Mouse (Mus musculus) midbrain, embryonic 14.5 days (tissue): Measurements from ENCODE around the gene Dgcr6. TPM values are rescaled to one million over a fixed set of nuclear protein-coding genes. Genes with fewer than 3 reads are reported as not detected.

Experiments used
- ATAC-seq: fragments of 200-750 bp; cut with Nextera tagmentation; 2 replicates; pipeline ENCODE4 v1.8.0; 2017; ENCODE audit warnings: moderate number of reproducible peaks, moderate library complexity; ENCODE audit not compliant: low FRiP score, low TSS enrichment
- DNase-seq: peaks from one replicate; pipeline ENCODE4 v3.0.0-alpha.2; 2015
- H3K27ac ChIP-seq: fragments of 300-500 bp; sonication (generic); replicated peaks from 2 replicates; pipeline ENCODE4 v1.5.1; 2014; ENCODE audit warnings: mild to moderate bottlenecking, low read depth, low read length, moderate library complexity
- H3K27me3 ChIP-seq: fragments of 300-500 bp; sonication (generic); 2 replicates; pipeline ENCODE4 v1.6.1; 2014; ENCODE audit warnings: low read length, control low read depth, mixed read lengths; ENCODE audit not compliant: control insufficient read depth, insufficient read depth
- H3K36me3 ChIP-seq: fragments of 300-500 bp; sonication (generic); 2 replicates; pipeline ENCODE4 v1.6.1; 2014; ENCODE audit warnings: low read length, control low read depth; ENCODE audit not compliant: control insufficient read depth, insufficient read depth
- H3K4me1 ChIP-seq: fragments of 300-500 bp; sonication (generic); 2 replicates; pipeline ENCODE4 v1.6.1; 2014; ENCODE audit warnings: mild to moderate bottlenecking, antibody characterized with exemption, low read length, control low read depth; ENCODE audit not compliant: control insufficient read depth, insufficient read depth
- H3K4me2 ChIP-seq: fragments of 300-500 bp; sonication (generic); 2 replicates; pipeline ENCODE4 v1.6.1; 2014; ENCODE audit warnings: mild to moderate bottlenecking, low read length, moderate library complexity
- H3K4me3 ChIP-seq: fragments of 300-500 bp; sonication (generic); replicated peaks from 2 replicates; pipeline ENCODE4 v1.5.1; 2014; ENCODE audit warnings: low read depth, low read length
- H3K9ac ChIP-seq: fragments of 300-500 bp; sonication (generic); replicated peaks from 2 replicates; pipeline ENCODE4 v1.6.1; 2014; ENCODE audit warnings: mild to moderate bottlenecking, low read length, moderate library complexity
- H3K9me3 ChIP-seq: fragments of 300-500 bp; sonication (generic); 2 replicates; pipeline ENCODE4 v1.6.1; 2016; ENCODE audit warnings: low read length, control low read depth, mixed read lengths; ENCODE audit not compliant: control insufficient read depth
- WGBS: fragments of 180-500 bp; shearing (Covaris S2); extraction: QIAGEN DNeasy Blood & Tissue Kit; methylation state at CpG from one replicate; pipeline ENCODE4 v1.1.7; 2014; 5-methylcytosine and 5-hydroxymethylcytosine counted together
- polyA plus RNA-seq: library from polyadenylated mRNA; unstranded; fragments of >200 nt; fragmentation: Nextera tagmentation; extraction: Ambion mirVana; gene quantifications from 2 replicates; pipeline ENCODE4 v1.2.1, GENCODE M21; 2014

Dgcr6 gene
- polyA plus RNA-seq, 1 experiment from 2014 or later = 157 TPM

- no peaks in the 10 kb centered on the region for H3K9me3 ChIP-seq
- peaks cover 28% of the 10 kb centered on the region for H3K36me3 ChIP-seq
- WGBS = 79% methylated on average over 3 of the region's 3 CpGs
- ATAC-seq = no peak
- no peak for DNase-seq
- no peak overlapping the region for H3K4me2 ChIP-seq
- no peak overlapping the region for H3K4me3 ChIP-seq
- H3K9ac ChIP-seq = no peak overlapping the region
- no peaks in the 10 kb centered on the region for H3K4me1 ChIP-seq
- H3K27ac ChIP-seq = no peak overlapping the region
- no peaks in the 10 kb centered on the region for H3K27me3 ChIP-seq
Measured at GRCm38 (mm10) chr16:18075201-18075600, 22.5 kb downstream of the Dgcr6 start.

- no peak overlapping the region for H3K4me3 ChIP-seq
- no peaks in the 10 kb centered on the region for H3K27me3 ChIP-seq
- 86% methylated on average over 5 of the region's 5 CpGs for WGBS
- no peak overlapping the region for H3K9ac ChIP-seq
- H3K4me2 ChIP-seq = no peak overlapping the region
- no peaks in the 10 kb centered on the region for H3K4me1 ChIP-seq
- no peaks in the 10 kb centered on the region for H3K9me3 ChIP-seq
- ATAC-seq (no peak), DNase-seq (no peak)
- peaks cover 5% of the 10 kb centered on the region; the same call in 1 of the 2 replicates for H3K36me3 ChIP-seq
- no peak overlapping the region for H3K27ac ChIP-seq
Measured at GRCm38 (mm10) chr16:18078314-18079015, 25.8 kb downstream of the Dgcr6 start.

GRCm38 (mm10) chr16:18079300-18079699, 26.6 kb downstream of the Dgcr6 start:
- H3K27me3 ChIP-seq = no peaks in the 10 kb centered on the region
- ATAC-seq (no peak), DNase-seq (no peak)
- 85% methylated on average over 2 of the region's 2 CpGs for WGBS
- no peak overlapping the region for H3K4me3 ChIP-seq
- H3K9me3 ChIP-seq = no peaks in the 10 kb centered on the region
- H3K27ac ChIP-seq = no peak overlapping the region
- H3K4me2 ChIP-seq = no peak overlapping the region
- no peak overlapping the region for H3K9ac ChIP-seq
- H3K4me1 ChIP-seq = no peaks in the 10 kb centered on the region
- H3K36me3 ChIP-seq = 0 out of 2 replicates have a peak, but pooled peaks cover 5% of the 10 kb centered on the region

- no peak overlapping the region for H3K4me2 ChIP-seq
- H3K4me3 ChIP-seq = no peak overlapping the region
- ATAC-seq = no peak
- H3K9me3 ChIP-seq = no peaks in the 10 kb centered on the region
- H3K4me1 ChIP-seq = no peaks in the 10 kb centered on the region
- 85% methylated on average over 7 of the region's 7 CpGs for WGBS
- no peak for DNase-seq
- H3K36me3 ChIP-seq = 0 out of 2 replicates have a peak, but pooled peaks cover 5% of the 10 kb centered on the region
- H3K9ac ChIP-seq = no peak overlapping the region
- no peaks in the 10 kb centered on the region for H3K27me3 ChIP-seq
- H3K27ac ChIP-seq = no peak overlapping the region
Measured at GRCm38 (mm10) chr16:18080171-18080570, 27.5 kb downstream of the Dgcr6 start.

GRCm38 (mm10) chr16:18081149-18081827, 28.6 kb downstream of the Dgcr6 start:
- no peak overlapping the region for H3K4me3 ChIP-seq
- 82% methylated on average over 10 of the region's 10 CpGs for WGBS
- H3K9ac ChIP-seq = no peak overlapping the region
- 0 out of 2 replicates have a peak, but pooled peaks cover under 1% of the 10 kb centered on the region for H3K36me3 ChIP-seq
- H3K9me3 ChIP-seq = no peaks in the 10 kb centered on the region
- H3K27me3 ChIP-seq = no peaks in the 10 kb centered on the region
- no peak for ATAC-seq
- no peaks in the 10 kb centered on the region for H3K4me1 ChIP-seq
- no peak for DNase-seq
- no peak overlapping the region for H3K4me2 ChIP-seq
- H3K27ac ChIP-seq = no peak overlapping the region

- no peak overlapping the region for H3K27ac ChIP-seq
- ATAC-seq (no peak), DNase-seq (no peak)
- no peaks in the 10 kb centered on the region for H3K36me3 ChIP-seq
- 89% methylated on average over 1 of the region's 1 CpGs for WGBS
- H3K4me2 ChIP-seq = no peak overlapping the region
- no peaks in the 10 kb centered on the region for H3K27me3 ChIP-seq
- no peak overlapping the region for H3K9ac ChIP-seq
- H3K4me1 ChIP-seq = no peaks in the 10 kb centered on the region
- no peaks in the 10 kb centered on the region for H3K9me3 ChIP-seq
- H3K4me3 ChIP-seq = no peak overlapping the region
Measured at GRCm38 (mm10) chr16:18082291-18082690, 29.6 kb downstream of the Dgcr6 start.

GRCm38 (mm10) chr16:18083231-18083951, 30.7 kb downstream of the Dgcr6 start:
- ATAC-seq (no peak), DNase-seq (peak; percentile 8)
- peaks cover 10% of the 10 kb centered on the region; the same call in 1 of the 2 replicates for H3K27me3 ChIP-seq
- H3K9me3 ChIP-seq = no peaks in the 10 kb centered on the region
- 81% methylated on average over 18 of the region's 18 CpGs for WGBS
- no peak overlapping the region for H3K4me3 ChIP-seq
- H3K36me3 ChIP-seq = no peaks in the 10 kb centered on the region
- no peak overlapping the region for H3K4me2 ChIP-seq
- H3K27ac ChIP-seq = no peak overlapping the region
- H3K4me1 ChIP-seq = peaks cover 3% of the 10 kb centered on the region
- H3K9ac ChIP-seq = no peak overlapping the region

- Histone ChIP-seq H3K27ac (no peak overlapping the region), H3K4me1 (peaks cover 8% of the 10 kb centered on the region), H3K4me2 (no peak overlapping the region), H3K4me3 (no peak overlapping the region), H3K27me3 (peaks cover 10% of the 10 kb centered on the region; the same call in 1 of the 2 replicates), H3K36me3 (no peaks in the 10 kb centered on the region), H3K9ac (no peak overlapping the region), H3K9me3 (no peaks in the 10 kb centered on the region)
- ATAC-seq = no peak
- no peak for DNase-seq
- 95% methylated on average over 7 of the region's 7 CpGs for WGBS
Measured at GRCm38 (mm10) chr16:18084262-18084661, 31.6 kb downstream of the Dgcr6 start.
